Mouse (Mus musculus) thymus, postnatal 4 days (tissue): ENCODE measurements around the gene Armcx2.
"Not testable (repeated sequence)": the region's sequence is repeated elsewhere in the genome, so short reads cannot be mapped to it uniquely, and the experiment has no call there.

ENCODE experiments used
- DNase-seq: peaks from one replicate; pipeline ENCODE4 v3.0.0; 2021

Gene Armcx2

GRCm38 (mm10) chrX:134808755-134809224 is at the start of gene Armcx2:
TSS of gene Armcx2 (minus strand) at chrX:134809221.
- peak; percentile 48 for DNase-seq

GRCm38 (mm10) chrX:134849662-134850061 is 40.6 kb upstream of the Armcx2 start:
- no peak for DNase-seq

- DNase-seq: no peak
These were observed 35.4 kb upstream of the Armcx2 start for GRCm38 (mm10) chrX:134844424-134844823.

- no peak for DNase-seq
These were observed 21.5 kb upstream of the Armcx2 start for GRCm38 (mm10) chrX:134830508-134830907.

GRCm38 (mm10) chrX:134807833-134808754 is 927 bp downstream of the Armcx2 start:
- peak; percentile 31 for DNase-seq

GRCm38 (mm10) chrX:134787728-134788127 is 21.3 kb downstream of the Armcx2 start:
- DNase-seq: no peak

- not testable (repeated sequence) for DNase-seq
These were observed 45.4 kb downstream of the Armcx2 start for GRCm38 (mm10) chrX:134763428-134764198.

GRCm38 (mm10) chrX:134757293-134757995 is 51.6 kb downstream of the Armcx2 start:
- no peak for DNase-seq

GRCm38 (mm10) chrX:134756434-134757292 is 52.4 kb downstream of the Armcx2 start, which contains the start of gene Armcx3:
TSS of gene Armcx3 (plus strand) at chrX:134756595.
- peak; percentile 62 for DNase-seq
